Mouse (Mus musculus) frontal cortex, postnatal 25 days (tissue): ENCODE data around the gene Ccdc120.
A peak's percentile ranks its signal among the peaks of the same experiment; 100 is the strongest.
"Not testable (repeated sequence)": the region's sequence is repeated elsewhere in the genome, so short reads cannot be mapped to it uniquely, and the experiment has no call there.

Experiments
- DNase-seq, 2 experiments: peaks; one replicate each; pipeline ENCODE4 v3.0.0; 2022; ENCODE audit warnings: low spot score in 2 of 2

The Ccdc120 gene

DNA sequence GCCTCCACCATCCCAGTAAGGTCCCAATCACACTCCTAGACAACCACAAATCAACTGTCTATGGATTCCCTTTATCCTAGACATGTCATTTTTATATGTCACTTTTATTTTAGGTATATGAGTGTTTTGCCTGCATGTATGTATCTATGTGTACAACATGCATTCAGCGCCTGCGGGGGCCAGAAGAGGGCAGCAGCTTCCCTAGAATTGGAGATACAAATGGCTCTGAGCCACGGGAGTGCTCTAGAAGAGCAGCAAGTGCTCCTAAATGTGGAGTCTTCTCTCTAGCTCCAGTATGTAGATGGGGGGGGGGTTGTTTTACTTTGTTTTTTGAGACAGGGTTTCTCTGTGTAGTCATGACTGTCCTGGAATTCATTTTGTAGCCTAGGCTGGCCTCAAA is 2.9 kb upstream of the Ccdc120 start:
- not testable (repeated sequence) for DNase-seq

DNA sequence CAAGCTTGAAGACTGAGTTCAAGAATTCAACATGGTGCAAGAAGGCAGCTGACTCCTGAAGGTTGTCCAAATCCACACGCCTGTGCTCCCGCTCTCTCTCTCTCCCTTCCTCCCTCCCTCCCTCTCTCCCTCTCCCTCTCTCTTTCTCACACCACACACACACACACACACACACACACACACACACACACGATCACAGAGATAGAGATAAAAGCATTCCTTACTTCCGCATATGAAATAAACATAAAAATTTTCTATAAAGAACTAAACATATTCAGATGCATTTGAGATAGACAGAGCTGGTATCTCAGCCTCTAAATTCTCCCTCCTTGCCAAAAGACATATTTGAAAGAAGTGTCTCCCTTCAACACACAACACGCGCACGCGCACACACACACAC is 5.3 kb downstream of the Ccdc120 start:
- DNase-seq, result no peak

DNA sequence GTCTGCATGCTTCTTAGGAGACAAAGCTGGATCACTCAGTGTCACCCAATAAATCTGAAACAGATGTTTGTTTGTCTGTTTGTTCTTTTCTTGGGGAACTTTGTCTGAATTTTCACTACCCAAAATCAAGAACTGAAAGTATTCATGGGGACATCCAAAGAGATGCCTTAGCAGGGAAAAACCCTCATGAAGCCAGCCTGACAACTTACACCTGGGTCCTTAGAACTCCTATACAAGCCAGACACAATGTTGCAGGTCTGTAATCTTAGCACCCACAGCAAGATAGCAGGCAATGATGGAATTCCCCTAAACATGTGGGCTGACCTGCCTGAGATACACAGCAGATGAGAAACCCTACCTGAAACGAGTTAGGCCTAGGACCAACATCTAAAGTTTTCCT is 5.8 kb downstream of the Ccdc120 start:
- DNase-seq, result no peak

DNA sequence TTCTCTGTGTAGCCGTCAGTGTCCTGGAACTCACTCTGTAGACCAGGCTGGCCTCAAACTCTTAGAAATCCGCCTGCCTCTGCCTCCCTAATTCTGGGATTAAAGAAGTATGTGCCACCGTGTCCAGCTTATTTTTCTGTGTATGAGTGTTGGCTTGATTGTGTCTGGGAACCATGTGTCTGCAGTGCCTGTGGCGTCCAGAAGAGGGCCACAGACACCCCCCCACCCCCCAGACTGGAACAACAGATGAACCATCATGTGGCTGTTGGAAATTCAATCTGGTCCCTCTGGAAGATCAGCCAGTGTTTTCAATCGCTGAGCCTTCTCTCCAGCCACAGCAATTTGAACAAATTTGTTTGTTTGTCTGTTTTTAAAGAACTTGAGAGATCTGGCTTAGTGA is 7.2 kb downstream of the Ccdc120 start:
- no peak for DNase-seq

DNA sequence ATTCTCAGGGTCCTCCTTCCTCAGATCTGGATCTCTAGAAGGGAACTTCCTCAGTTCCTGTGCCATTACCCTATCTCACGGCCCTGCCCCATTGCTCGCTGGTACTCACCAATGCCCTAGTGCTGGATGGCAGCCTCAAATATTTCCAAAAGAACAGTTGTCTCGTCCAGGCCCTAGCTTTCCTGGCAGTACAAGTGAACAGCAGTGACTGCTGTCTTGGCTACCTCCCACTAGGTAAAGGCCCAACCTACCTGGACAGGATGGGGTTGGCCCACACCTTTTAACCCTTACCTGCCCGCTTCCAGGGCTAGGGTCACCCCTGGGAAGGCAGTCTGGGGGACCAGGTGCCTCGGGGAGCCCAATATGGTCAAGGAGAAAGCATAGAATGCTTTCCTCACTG is 9.6 kb downstream of the Ccdc120 start:
- no peak for DNase-seq

DNA sequence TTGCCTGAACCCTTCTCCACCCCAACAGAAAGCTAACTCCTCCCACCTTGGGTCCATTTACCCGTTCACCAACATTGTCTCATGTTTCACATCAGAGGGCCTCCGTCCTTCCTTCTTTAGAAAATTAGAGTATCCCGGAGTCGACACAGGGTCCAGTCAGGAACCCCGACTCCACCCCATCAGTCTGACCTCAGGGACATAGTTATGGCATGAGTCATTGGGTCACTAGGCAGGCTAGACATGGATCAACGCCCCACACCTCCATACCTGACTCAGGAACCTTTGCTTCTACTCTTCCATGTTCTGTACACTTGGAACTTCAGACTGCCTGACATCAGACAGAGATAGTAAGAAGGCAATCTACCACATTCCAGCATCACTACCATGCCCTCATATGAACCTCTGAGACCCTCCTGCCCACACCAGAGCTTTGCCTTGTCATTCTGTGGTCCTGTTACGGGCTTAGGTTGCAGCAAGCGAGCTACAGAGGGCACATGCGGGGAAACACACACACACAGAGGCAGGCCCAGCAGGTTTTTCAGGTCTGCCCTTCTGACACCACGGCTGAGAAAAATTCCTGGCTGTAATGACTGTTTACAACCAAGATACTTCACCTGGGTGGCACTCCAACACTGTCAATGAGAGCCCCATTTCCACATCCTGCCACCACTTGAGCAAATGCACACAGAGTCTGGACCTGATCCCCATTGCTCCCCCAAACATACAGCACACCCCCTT is 10.5 kb downstream of the Ccdc120 start:
- no peak for DNase-seq

DNA sequence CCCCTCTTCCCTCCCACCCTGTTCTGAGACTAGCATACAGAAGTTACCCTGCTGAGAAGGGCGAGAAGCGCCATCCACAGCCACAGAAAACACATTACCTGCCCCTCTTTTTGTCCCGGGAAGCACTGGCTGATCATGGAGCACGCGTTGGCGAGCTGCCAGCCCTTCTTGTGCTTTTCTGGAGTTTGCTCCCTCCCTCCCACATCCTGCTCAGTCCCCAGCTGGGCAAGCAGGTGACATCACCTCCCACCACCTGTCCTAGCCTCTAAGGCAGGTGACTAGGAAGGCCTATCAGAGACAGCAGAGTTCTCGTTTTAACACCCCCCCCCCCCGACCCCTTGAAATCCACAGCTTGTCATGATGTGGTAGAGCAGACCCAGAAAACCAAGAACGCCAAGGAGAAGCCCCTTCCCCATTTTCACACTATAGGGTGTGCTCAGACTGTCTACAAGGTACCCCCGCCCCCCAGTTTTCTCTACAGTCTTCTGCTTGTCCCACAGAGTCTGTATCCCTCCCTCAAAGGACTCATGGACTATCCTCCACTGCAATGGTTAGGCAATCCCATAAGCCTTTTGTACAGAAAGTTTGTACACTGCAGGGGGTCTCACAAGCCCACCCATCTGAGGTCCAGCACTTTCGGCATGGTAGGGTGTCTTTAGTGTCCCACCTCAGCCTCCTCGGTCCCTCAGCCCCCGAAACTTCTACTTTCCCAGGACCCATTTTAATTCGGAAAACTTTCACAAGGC is 11.2 kb downstream of the Ccdc120 start:
- no peak for DNase-seq

DNA sequence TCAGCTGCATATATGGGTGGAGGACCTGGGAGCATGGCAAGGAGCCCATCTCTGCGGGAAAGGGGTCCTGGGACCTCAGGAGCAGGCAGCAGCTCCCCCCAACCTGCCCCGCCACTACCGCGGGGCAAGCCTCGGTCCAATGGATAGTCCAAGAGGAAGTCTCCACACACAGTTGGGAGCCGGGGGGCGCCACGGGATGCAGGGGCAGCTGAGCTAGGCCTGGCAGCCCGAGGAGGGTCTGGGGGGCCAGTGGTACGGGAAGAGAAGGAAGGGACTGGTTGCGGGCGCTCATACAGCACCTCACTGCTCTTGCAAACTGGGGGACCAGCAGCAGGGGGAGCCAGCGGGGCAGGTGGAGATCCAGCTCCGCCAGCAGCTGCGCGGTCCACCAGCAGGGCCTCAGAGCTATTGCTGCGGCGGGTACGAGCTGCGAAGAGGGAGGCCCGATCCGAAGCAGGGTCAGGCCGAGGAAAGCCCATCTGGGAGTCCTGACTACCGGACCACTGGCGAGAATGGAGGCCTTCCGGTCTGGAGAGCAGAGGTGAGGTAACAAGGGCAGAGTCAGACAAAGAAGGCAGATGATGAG is 17.0 kb downstream of the Ccdc120 start:
- DNase-seq, result peak in 1 of 2 experiments; percentile 48

DNA sequence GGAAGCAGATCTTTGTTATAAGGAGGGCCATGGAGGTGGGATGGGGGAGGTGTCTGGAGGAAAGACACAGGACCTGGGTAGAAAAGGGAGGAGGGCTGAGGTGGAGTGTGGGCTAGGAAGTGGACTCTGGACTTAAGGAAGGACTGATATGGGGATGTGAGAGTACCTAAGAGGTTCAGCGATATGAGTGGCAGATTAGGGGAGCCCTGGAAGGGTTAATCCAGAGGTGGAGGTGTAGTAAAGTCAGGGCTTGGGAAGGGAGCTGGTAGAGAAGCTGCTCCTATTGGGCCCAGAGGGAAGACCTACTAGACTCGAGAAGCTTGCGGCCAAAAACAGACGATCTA is 21.8 kb downstream of the Ccdc120 start:
- DNase-seq, result no peak

DNA sequence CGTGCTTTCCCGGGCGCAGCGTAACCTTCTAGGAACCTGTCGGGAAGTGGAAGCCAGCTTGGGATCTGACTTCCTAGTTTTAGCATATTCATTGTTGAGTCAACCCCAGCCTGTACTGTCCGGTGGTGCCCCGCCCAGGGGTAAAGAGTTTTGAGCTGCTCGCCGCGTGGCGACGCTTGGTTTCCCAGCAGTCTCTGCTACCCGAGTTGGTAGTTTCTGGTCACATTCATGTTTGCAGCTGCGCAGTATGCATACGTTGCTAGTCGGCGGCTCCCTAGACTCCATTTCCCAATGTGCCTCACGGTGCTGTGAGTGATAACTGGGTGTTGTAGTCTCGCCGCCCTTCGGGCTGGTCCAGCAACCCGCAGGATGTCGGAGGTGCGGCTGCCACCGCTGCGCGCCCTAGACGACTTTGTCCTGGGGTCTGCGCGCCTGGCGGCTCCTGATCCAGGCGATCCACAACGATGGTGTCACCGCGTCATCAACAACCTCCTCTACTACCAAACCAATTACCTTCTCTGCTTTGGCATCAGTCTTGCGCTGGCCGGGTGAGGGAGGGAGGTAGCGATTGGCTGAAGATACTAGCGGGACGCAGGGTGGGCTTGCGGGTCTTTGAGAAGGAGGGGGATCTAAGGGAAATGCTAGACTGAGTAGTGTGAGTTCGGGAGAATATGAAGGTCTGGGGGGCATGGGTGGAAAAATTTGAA is 22.3 kb downstream of the Ccdc120 start, which contains the start of gene Praf2:
Praf2 (plus strand) TSS at position 225 of the 707 bp plus-strand sequence.
- peak; percentile 63 to 70 for DNase-seq

DNA sequence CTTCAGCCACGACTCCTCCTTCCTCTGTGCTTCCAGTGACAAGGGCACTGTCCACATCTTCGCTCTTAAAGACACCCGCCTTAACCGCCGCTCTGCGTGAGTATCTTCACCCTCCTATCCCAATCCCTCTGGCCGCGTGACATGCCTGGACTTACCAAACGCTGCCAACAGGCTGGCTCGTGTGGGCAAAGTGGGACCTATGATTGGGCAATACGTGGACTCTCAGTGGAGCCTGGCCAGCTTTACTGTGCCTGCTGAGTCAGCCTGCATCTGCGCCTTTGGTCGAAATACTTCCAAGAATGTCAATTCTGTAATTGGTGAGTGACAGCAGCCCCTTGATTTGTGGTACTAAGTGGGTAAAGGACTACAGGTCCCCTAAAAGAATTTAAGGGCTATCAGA is 23.5 kb downstream of the Ccdc120 start:
- DNase-seq, result no peak

DNA sequence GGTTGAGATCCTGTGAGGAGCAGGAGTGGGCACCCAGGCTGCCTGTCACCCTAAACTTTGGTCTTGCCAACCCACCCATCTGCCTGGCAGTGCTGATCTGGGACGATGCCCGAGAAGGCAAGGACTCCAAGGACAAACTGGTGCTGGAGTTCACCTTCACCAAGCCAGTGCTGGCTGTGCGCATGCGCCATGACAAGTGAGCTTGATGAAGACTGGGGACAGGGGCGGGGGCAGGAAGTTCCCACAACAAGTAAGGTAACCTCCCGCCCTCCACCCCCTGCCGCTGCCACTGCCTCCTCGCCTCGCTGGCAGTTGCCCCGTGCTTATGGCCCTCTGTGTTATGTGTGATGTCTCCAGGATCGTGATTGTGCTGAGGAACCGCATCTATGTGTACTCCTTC is 24.9 kb downstream of the Ccdc120 start:
- DNase-seq, result no peak

DNA sequence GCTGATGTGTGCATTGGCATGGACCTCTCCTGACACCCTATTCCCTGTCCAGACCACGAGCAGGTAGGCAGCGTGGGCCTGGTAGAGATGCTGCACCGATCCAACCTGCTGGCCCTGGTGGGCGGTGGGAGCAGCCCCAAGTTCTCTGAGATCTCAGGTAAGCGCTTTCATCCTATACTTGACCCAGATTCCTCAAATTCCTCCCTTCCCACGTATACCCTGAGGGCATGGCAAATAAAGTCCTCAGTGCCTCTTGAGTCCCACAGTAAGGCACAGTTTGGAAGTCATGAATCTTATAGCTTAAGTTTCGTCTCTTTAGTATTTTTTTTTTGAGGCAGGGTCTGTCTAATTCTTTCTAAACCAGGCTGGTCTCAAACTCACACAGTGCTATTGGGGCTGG is 26.6 kb downstream of the Ccdc120 start:
- no peak for DNase-seq

DNA sequence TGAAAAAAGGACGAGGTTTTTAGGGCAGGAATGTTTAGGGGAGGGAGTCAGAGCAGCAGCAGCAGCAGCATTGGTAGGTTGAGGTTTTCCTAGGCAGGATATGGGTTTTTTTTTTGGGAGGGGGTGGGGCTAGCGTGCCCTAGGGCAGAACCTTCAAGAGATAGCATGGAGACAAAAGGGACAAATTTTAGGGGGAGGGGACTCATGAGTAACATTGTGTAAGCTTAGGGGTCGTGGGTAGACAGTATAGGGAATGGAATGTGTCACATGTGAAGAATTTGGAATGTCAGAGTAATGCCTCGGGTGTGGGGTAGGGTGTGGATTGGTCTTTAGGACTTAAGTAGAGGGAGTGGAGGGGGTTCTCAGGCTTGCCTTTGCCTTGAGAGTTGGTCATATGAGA is 28.0 kb downstream of the Ccdc120 start:
- no peak for DNase-seq

DNA sequence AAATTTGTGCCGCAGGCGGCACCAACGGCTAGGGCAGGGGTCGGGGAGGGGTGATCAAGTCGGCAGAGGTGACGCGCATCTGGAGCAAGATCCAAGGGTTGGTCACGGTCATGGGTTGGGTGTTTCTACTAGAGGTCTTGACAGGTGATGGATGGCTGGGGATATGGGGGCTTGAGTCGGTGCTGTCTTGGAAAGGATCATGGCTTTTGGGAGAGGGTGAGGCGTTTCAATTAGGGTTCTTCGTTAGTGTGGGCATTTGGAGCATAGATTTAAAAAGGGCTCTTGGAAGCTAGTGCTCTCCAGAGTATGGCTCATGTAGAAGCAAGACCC is 28.5 kb downstream of the Ccdc120 start:
- DNase-seq, result no peak

DNA sequence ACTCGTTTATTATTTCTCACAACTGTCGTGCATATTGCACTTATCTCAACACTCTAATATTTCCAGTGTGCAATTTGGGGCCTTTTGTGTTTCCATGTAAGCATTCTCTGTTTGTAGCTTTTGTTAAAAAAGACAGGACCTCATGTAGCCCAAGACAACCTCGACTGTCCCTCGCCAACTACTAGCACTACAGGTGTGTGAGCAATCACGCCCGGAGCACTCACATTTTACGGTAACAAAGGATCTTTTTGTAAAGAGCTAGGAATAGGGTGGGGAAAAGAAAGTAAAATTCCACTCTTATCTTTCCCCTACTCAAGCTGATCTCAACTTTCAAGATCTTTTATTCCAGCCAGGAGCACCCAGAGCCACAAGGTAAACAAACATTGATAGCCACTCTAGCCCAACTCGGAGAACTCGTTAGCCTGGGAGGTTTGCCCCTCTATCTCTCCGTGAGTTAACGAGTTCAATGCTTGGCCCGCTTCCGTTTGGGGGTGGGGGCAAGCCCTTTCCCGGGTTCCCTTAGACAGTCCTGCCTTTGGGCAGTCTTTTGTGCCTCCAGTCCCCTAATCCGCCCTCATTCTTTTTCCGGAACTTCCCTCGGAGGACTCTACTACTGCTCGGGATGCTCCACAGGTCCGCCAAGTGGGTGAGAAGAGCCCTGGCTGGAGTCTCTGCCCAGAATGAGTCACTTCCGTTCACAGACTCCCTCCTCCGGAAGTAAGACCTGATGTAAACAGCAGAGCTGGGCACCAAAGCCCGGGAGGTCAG is 29.0 kb downstream of the Ccdc120 start, which contains the start of gene Gm45208:
Gm45208 (plus strand) TSS at position 732 of the 768 bp plus-strand sequence.
- DNase-seq, result peak; percentile 33

DNA sequence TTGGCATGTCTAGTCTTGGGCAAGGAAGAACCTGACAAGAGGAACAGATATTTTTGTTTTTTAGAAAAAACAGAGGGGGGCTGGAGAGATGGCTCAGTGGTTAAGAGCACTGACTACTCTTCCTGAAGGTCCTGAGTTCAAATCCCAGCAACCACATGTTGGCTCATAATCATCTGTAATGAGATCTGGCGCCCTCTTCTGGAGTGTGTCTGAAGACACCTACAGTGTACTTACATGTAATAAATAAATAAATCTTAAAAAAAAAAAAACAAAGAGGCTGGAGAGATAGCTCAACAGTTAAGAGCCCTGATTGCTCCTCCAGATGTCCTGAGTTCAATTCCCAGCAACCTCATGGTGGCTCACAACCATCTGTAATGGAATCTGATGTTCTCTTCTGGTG is 34.6 kb downstream of the Ccdc120 start:
- DNase-seq, result not testable (repeated sequence)

DNA sequence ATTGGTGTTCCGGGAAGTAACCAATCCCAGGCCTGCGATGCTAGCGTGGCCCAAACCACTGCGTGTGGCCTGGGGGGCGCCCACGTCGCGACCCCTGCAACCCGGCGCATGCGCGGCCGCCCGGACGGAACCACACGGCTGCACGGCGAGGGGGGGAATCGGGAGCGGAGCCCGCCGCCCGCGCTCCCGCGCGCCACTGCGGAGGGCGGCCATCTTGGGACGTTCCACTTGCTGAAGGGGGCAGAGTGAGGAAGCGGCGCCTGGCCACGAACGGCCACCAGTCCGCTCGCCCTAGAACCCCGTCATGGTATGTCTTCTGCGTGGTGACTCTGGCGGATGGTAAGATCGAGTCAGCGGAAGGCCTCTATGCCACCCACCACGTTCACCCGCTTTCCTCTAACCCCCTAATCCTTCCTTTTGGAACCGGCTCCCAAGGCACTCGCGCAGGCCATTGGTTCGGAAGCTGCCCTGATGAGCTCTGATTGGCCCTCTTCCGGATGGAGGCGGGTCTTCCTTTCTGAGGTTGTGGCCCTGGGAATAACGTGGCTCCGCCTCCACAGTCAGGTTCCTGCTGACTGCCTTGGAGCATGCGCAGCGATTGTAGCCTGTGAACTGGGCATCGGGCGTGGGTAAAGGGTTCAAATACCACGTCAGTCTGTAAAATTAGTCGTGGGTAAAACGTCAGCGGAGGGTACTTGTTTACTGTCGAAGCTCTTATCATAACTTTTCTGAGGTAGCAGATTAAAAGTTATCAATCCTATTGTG is 36.4 kb downstream of the Ccdc120 start, which contains the start of gene Wdr45:
Wdr45 (plus strand) TSS at position 199 of the 765 bp plus-strand sequence.
- DNase-seq, result peak; percentile 76 to 81

DNA sequence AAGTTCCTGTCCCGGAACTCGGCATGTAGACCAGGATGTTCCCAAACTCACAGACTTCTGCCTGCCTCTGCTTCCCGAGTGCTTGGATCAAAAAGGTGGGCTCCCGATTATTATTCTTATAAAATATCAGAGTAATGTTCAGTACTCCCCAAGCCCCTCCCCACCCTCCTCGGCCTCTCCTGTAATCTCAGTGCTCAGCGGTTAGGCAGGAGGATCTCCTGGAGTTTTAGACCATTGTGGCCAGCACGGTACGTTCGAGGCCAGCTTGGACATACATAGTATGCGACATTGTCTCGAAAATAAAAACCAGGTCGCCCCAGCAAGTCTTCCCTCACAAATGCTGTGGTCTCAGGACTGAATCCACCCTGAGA is 37.0 kb downstream of the Ccdc120 start:
- DNase-seq, result not testable (repeated sequence)

DNA sequence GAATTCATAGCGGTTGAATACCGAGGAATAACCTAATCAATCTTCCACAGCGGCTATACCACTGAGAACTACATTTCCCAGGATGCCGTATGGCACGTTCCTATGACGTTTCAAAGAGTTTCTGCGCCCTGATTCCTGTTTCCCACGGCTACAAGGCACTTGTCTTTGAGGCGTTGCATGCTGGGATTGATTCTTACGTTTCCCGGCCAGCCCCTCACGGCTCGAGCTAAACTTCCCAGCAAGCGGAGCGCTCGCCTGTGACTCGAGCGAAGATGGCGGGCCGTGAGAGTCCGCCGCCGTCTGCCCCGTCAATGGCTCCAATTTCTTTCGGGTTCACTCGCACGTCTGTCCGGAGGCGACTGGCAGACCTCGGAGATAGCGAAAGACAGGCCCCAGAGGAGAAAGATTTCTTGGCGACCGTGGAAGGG is 53.7 kb downstream of the Ccdc120 start, which contains the start of gene Gpkow:
Gpkow (plus strand) TSS at position 178 of the 428 bp plus-strand sequence.
- DNase-seq, result peak; percentile 61 to 63

DNA sequence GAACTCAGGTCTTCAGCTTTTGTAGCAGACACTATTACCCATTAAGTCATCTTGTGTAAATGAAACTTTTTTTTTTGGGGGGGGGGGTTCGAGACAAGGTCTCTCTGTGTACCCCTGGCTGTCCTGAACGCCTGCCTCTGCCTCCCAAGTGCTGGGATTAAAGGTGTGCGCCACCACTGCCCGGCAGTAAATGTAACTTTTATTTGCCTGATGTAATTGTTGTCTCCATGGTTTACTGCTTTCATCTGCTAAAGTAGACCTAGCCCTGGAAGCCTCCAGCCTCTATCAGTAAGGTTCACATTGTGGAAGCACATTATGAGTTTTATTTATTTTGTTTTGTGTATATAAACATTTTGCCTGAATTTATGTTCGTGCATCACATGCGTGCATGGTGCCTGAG is 54.2 kb downstream of the Ccdc120 start:
- no peak for DNase-seq
